Mouse (Mus musculus) heart, embryonic 10.5 days (tissue): ENCODE measurements around the gene Dpt. TPM values are rescaled to one million over a fixed set of nuclear protein-coding genes. Genes with fewer than 3 reads are reported as not detected.
"Not testable (repeated sequence)": the region's sequence is repeated elsewhere in the genome, so short reads cannot be mapped to it uniquely, and the experiment has no call there.

ENCODE experiments used
- DNase-seq: peaks from one replicate; pipeline ENCODE4 v3.0.0-alpha.2; 2017; ENCODE audit warnings: low spot score
- H3K27ac ChIP-seq: fragments of 300-500 bp; sonication (generic); 2 replicates; pipeline ENCODE4 v1.5.1; 2016; ENCODE audit warnings: mild to moderate bottlenecking
- H3K27me3 ChIP-seq: fragments of 300-500 bp; sonication (generic); 2 replicates; pipeline ENCODE4 v1.6.1; 2016; ENCODE audit warnings: mild to moderate bottlenecking; ENCODE audit not compliant: poor library complexity, insufficient read depth, severe bottlenecking
- H3K36me3 ChIP-seq: fragments of 300-500 bp; sonication (generic); 2 replicates; pipeline ENCODE4 v1.6.1; 2016; ENCODE audit warnings: mild to moderate bottlenecking, moderate library complexity
- H3K4me1 ChIP-seq: fragments of 300-500 bp; sonication (generic); 2 replicates; pipeline ENCODE4 v1.6.1; 2016; ENCODE audit warnings: mild to moderate bottlenecking
- H3K4me3 ChIP-seq: fragments of 300-500 bp; sonication (generic); 2 replicates; pipeline ENCODE4 v1.5.1; 2016; ENCODE audit warnings: mild to moderate bottlenecking, moderate library complexity
- H3K9me3 ChIP-seq: fragments of 300-500 bp; sonication (generic); 2 replicates; pipeline ENCODE4 v1.6.1; 2016; ENCODE audit warnings: mild to moderate bottlenecking, moderate library complexity
- WGBS: fragments of 180-500 bp; shearing (Covaris S2); methylation state at CpG from one replicate; pipeline ENCODE4 v1.1.7; 2016; 5-methylcytosine and 5-hydroxymethylcytosine counted together
- polyA plus RNA-seq: library from polyadenylated mRNA; unstranded; fragments of >200 nt; fragmentation: Nextera tagmentation; extraction: Ambion mirVana; gene quantifications from 2 replicates; pipeline ENCODE4 v1.2.1, GENCODE M21; 2016

Dpt gene
- polyA plus RNA-seq, 1 experiment from 2014 or later: not detected

DNA sequence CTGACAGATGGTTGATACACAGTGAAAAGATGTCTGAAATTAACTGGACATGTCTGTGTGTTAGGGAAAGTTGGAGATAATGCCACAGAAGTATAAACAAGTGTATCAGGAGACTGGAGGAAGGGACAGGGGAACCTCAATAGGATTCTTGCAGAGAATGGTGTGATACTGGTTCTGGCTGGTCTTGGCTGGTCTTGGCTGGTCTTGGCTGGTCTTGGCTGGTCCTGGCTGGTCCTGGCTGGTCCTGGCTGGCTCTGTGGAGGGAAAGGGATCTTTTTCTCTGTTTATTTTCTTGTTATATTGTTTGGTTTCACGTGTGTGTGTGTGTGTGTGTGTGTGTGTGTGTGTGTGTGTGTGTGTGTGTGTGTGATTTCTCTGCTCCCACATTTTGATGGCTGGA is 33.4 kb downstream of the Dpt start:
- H3K36me3 ChIP-seq: no peaks in the 10 kb centered on the region
- H3K9me3 ChIP-seq: no peaks in the 10 kb centered on the region
- no peak for DNase-seq
- no peak overlapping the region for H3K4me3 ChIP-seq
- H3K27me3 ChIP-seq: no peaks in the 10 kb centered on the region
- H3K4me1 ChIP-seq: no peaks in the 10 kb centered on the region
- no peak overlapping the region for H3K27ac ChIP-seq
- WGBS: 31% methylated on average over 1 of the region's 1 CpGs

GRCm38 (mm10) chr1:164832459-164832858 is 36.0 kb downstream of the Dpt start:
- Histone ChIP-seq H3K27ac (no peak overlapping the region), H3K9me3 (no peaks in the 10 kb centered on the region), H3K27me3 (no peaks in the 10 kb centered on the region), H3K4me1 (no peaks in the 10 kb centered on the region), H3K36me3 (no peaks in the 10 kb centered on the region), H3K4me3 (no peak overlapping the region)
- no peak for DNase-seq
- 80% methylated on average over 5 of the region's 5 CpGs for WGBS

GRCm38 (mm10) chr1:164848616-164849265 is 52.3 kb downstream of the Dpt start:
- H3K27me3 ChIP-seq: no peaks in the 10 kb centered on the region
- no peak overlapping the region for H3K4me3 ChIP-seq
- no peaks in the 10 kb centered on the region for H3K36me3 ChIP-seq
- no peaks in the 10 kb centered on the region for H3K4me1 ChIP-seq
- H3K9me3 ChIP-seq: no peaks in the 10 kb centered on the region
- 88% methylated on average over 7 of the region's 7 CpGs for WGBS
- DNase-seq: no peak
- no peak overlapping the region for H3K27ac ChIP-seq

DNA sequence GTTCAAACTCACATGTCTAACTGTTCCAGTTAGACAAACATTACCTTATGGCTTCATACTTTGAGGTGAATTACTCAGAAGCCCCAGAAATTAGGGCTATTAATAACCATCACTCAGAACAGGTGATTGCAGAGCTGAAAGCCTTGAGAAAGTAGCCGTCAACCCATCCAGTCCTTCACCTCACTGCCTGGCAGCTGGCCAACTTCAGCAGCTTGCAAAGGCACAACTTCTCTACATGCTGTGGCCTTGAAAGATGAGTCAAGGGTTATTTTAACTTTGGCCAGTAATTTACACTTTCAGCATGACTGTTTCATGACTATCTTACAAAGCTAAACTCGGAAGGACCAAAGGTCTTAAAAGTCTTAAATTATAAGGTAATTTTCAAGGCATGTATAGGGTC is 59.3 kb downstream of the Dpt start:
- not testable (repeated sequence) for H3K4me3 ChIP-seq, H3K27ac ChIP-seq, DNase-seq, H3K9me3 ChIP-seq, H3K4me1 ChIP-seq, H3K27me3 ChIP-seq, H3K36me3 ChIP-seq
- WGBS: 47% methylated on average over 2 of the region's 2 CpGs

DNA sequence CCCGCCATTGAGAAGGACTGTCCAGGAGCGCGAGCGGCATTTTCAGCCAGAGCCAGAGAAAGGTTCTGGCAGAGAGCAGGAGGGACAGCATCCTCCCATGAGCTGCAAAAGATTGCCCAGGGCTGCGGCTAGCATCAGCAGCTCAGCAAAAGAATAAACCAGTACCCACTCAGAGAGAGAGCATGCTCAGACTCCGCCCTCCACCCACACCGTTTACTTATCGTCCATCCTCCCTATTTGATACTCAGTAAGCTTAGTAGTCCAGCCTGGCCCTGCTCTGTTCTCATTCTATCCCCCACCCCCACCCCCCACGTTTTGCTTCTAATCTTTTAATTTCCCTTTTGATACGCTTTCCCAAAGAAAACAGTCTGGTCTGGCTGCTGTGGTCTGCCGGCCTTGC is 63.5 kb downstream of the Dpt start:
- 0 out of 2 replicates have a peak, but pooled peaks cover 2% of the 10 kb centered on the region for H3K4me1 ChIP-seq
- no peak for DNase-seq
- no peaks in the 10 kb centered on the region for H3K9me3 ChIP-seq
- no peak overlapping the region for H3K27ac ChIP-seq
- H3K4me3 ChIP-seq: no peak overlapping the region
- WGBS: 74% methylated on average over 11 of the region's 11 CpGs
- no peaks in the 10 kb centered on the region for H3K36me3 ChIP-seq
- no peaks in the 10 kb centered on the region for H3K27me3 ChIP-seq

- no peak overlapping the region for H3K4me3 ChIP-seq
- H3K36me3 ChIP-seq: no peaks in the 10 kb centered on the region
- H3K27me3 ChIP-seq: no peaks in the 10 kb centered on the region
- 91% methylated on average over 2 of the region's 2 CpGs for WGBS
- H3K4me1 ChIP-seq: 0 out of 2 replicates have a peak, but pooled peaks cover under 1% of the 10 kb centered on the region
- DNase-seq: no peak
- H3K9me3 ChIP-seq: no peaks in the 10 kb centered on the region
- no peak overlapping the region for H3K27ac ChIP-seq
These were observed 64.3 kb downstream of the Dpt start for GRCm38 (mm10) chr1:164860782-164861181.

DNA sequence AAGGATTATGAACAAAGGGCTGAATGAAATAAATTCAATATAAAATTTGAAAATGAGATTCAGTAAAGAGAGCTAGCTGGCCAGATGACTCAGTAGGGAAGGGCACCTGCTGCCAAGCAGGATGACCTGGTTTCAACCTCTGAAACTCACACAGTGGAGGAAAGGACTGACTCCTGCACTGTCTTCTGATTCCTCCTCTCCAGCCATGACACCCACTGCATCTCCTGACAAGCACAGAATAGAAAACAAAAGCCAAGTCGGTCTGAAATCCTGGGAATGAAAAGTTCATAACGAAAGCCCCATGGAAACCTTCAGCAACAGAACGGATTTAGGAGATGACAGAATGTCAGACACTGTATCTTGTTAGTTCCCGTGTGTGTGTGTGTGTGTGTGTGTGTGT is 65.1 kb downstream of the Dpt start:
- H3K4me3 ChIP-seq: no peak overlapping the region
- H3K4me1 ChIP-seq: no peaks in the 10 kb centered on the region
- DNase-seq: no peak
- no peak overlapping the region for H3K27ac ChIP-seq
- WGBS: 66% methylated on average over 4 of the region's 4 CpGs
- H3K9me3 ChIP-seq: no peaks in the 10 kb centered on the region
- no peaks in the 10 kb centered on the region for H3K27me3 ChIP-seq
- no peaks in the 10 kb centered on the region for H3K36me3 ChIP-seq

DNA sequence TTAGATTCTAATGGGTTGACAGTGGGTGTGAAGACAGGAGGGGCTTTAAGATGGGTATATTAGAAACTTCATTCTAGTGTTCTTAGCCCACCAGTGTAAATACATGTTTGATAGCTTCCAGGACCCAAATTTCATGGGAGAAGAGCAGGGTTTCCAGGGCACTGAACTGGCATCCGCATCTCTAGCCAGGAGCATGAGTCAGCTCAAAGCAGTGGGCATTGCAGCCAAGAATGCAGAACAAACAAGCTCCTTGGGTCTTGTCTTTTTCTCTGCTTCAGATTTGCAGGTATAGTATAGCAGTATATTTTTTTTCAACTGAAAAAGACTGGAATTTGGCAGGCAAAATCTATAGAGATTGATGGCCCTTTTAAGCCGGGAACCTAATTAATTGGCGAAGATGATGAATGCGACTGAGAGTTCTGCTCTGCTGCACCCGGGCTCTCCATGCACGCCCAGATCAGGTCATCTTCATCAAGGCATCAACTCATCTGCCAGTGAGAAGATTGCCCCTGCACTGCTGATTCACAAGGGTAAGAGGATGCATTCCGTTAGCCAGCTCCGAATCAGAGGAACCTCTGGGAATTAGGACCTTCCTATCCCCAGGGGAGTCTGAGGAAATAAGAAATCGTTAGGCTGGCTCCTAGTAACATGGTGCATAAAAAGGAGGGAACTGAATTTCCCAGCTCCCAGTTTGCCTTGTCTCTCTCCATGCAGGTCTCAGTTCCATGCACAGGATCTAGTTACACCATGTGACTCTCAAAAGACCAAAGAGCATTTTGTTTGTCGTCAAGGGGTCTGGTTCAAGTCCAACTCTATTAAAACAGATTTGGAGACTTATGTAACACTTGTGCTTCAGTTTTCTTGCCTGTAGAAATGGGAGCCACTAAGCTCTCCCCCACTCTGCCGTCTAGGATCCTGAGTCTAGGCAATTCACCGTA is 66.8 kb downstream of the Dpt start:
- H3K9me3 ChIP-seq: no peaks in the 10 kb centered on the region
- no peaks in the 10 kb centered on the region for H3K4me1 ChIP-seq
- WGBS: 79% methylated on average over 12 of the region's 12 CpGs
- H3K4me3 ChIP-seq: no peak overlapping the region
- H3K27ac ChIP-seq: no peak overlapping the region
- no peak for DNase-seq
- no peaks in the 10 kb centered on the region for H3K36me3 ChIP-seq
- H3K27me3 ChIP-seq: no peaks in the 10 kb centered on the region

GRCm38 (mm10) chr1:164864666-164865065 is 68.2 kb downstream of the Dpt start:
- no peaks in the 10 kb centered on the region for H3K36me3 ChIP-seq
- H3K9me3 ChIP-seq: no peaks in the 10 kb centered on the region
- no peak overlapping the region for H3K27ac ChIP-seq
- 89% methylated on average over 3 of the region's 3 CpGs for WGBS
- no peaks in the 10 kb centered on the region for H3K4me1 ChIP-seq
- no peak for DNase-seq
- H3K27me3 ChIP-seq: no peaks in the 10 kb centered on the region
- H3K4me3 ChIP-seq: no peak overlapping the region

- H3K27me3 ChIP-seq: no peaks in the 10 kb centered on the region
- H3K9me3 ChIP-seq: no peaks in the 10 kb centered on the region
- no peak overlapping the region for H3K27ac ChIP-seq
- no peaks in the 10 kb centered on the region for H3K4me1 ChIP-seq
- H3K4me3 ChIP-seq: no peak overlapping the region
- DNase-seq: no peak
- H3K36me3 ChIP-seq: no peaks in the 10 kb centered on the region
- whole genome bisulfite sequencing: 53% methylated on average over 7 of the region's 7 CpGs
These were observed 74.2 kb downstream of the Dpt start for GRCm38 (mm10) chr1:164870694-164871093.

Other genes with a start within 250 kb of the Dpt start
- gene Xcl1, start 138.9 kb downstream of the Dpt start, polyA plus RNA-seq: not detected in 2 replicates